Mouse (Mus musculus) embryonic facial prominence, embryonic 10.5 days (tissue): Measurements from ENCODE around the gene Npm1. TPM values are rescaled to one million over a fixed set of nuclear protein-coding genes. Genes with fewer than 3 reads are reported as not detected.

Experiments
- DNase-seq: peaks from one replicate; pipeline ENCODE4 v3.0.0-alpha.2; 2017; ENCODE audit warnings: low spot score
- H3K27ac ChIP-seq: fragments of 300-500 bp; sonication (generic); replicated peaks from 2 replicates; pipeline ENCODE4 v1.5.1; 2016; ENCODE audit warnings: mild to moderate bottlenecking
- H3K27me3 ChIP-seq: fragments of 300-500 bp; sonication (generic); replicated peaks from 2 replicates; pipeline ENCODE4 v1.6.1; 2016; ENCODE audit warnings: low read depth, mild to moderate bottlenecking; ENCODE audit not compliant: poor library complexity, severe bottlenecking
- H3K36me3 ChIP-seq: fragments of 300-500 bp; sonication (generic); replicated peaks from 2 replicates; pipeline ENCODE4 v1.6.1; 2016; ENCODE audit warnings: mild to moderate bottlenecking, moderate library complexity
- H3K4me1 ChIP-seq: fragments of 300-500 bp; sonication (generic); 2 replicates; pipeline ENCODE4 v1.6.1; 2016
- H3K4me3 ChIP-seq: fragments of 300-500 bp; sonication (generic); 2 replicates; pipeline ENCODE4 v1.5.1; 2016; ENCODE audit warnings: mild to moderate bottlenecking, moderate library complexity
- H3K9me3 ChIP-seq: fragments of 300-500 bp; sonication (generic); 2 replicates; pipeline ENCODE4 v1.6.1; 2016; ENCODE audit warnings: mild to moderate bottlenecking
- WGBS: fragments of 180-500 bp; shearing (Covaris S2); methylation state at CpG from one replicate; pipeline ENCODE4 v1.1.7; 2016; 5-methylcytosine and 5-hydroxymethylcytosine counted together
- polyA plus RNA-seq: library from polyadenylated mRNA; unstranded; fragments of >200 nt; fragmentation: Nextera tagmentation; extraction: Ambion mirVana; gene quantifications from 2 replicates; pipeline ENCODE4 v1.2.1, GENCODE M21; 2016

Gene Npm1
- polyA plus RNA-seq, 1 experiment from 2014 or later: 1,604 TPM

- no peak overlapping the region; the same call in 1 of the 2 replicates for H3K4me3 ChIP-seq
- DNase-seq: peak; percentile 53
- no peaks in the 10 kb centered on the region for H3K36me3 ChIP-seq
- WGBS: 13% methylated on average over 22 of the region's 22 CpGs
- H3K27me3 ChIP-seq: peaks cover 100% of the 10 kb centered on the region
- no peak overlapping the region for H3K27ac ChIP-seq
- peaks cover 7% of the 10 kb centered on the region for H3K9me3 ChIP-seq
- peaks cover 57% of the 10 kb centered on the region for H3K4me1 ChIP-seq
Observed at GRCm38 (mm10) chr11:33198351-33199116, 35.5 kb upstream of the Npm1 start.

GRCm38 (mm10) chr11:33197673-33198072, 34.7 kb upstream of the Npm1 start:
- peaks cover 7% of the 10 kb centered on the region for H3K9me3 ChIP-seq
- WGBS: 9% methylated on average over 15 of the region's 15 CpGs

GRCm38 (mm10) chr11:33197133-33197514, 34.1 kb upstream of the Npm1 start:
- Histone ChIP-seq H3K36me3 (no peaks in the 10 kb centered on the region), H3K4me3 (no peak overlapping the region), H3K27ac (no peak overlapping the region), H3K4me1 (peaks cover 46% of the 10 kb centered on the region), H3K9me3 (peaks cover 7% of the 10 kb centered on the region), H3K27me3 (peaks cover 100% of the 10 kb centered on the region)
- peak; percentile 28 for DNase-seq
- WGBS: 19% methylated on average over 13 of the region's 13 CpGs

More at GRCm38 (mm10) chr11:33197673-33198072, 34.7 kb upstream of the Npm1 start:
- DNase-seq: peak; percentile 43
- Histone ChIP-seq H3K4me1 (peaks cover 52% of the 10 kb centered on the region), H3K4me3 (no peak overlapping the region), H3K27me3 (peaks cover 100% of the 10 kb centered on the region), H3K36me3 (no peaks in the 10 kb centered on the region), H3K27ac (no peak overlapping the region)

GRCm38 (mm10) chr11:33196447-33197132, 33.6 kb upstream of the Npm1 start:
- H3K9me3 ChIP-seq: peaks cover 7% of the 10 kb centered on the region
- peak; percentile 53 for DNase-seq
- peak overlapping the region; percentile 2; the same call in 1 of the 2 replicates for H3K4me3 ChIP-seq
- H3K27me3 ChIP-seq: peaks cover 100% of the 10 kb centered on the region
- no peak overlapping the region for H3K27ac ChIP-seq
- 4% methylated on average over 24 of the region's 24 CpGs for WGBS
- no peaks in the 10 kb centered on the region for H3K36me3 ChIP-seq
- peaks cover 44% of the 10 kb centered on the region for H3K4me1 ChIP-seq

- peaks cover 100% of the 10 kb centered on the region for H3K27me3 ChIP-seq
- H3K4me3 ChIP-seq: peak overlapping the region; percentile 2; the same call in 1 of the 2 replicates
- peak; percentile 42 for DNase-seq
- peaks cover 7% of the 10 kb centered on the region for H3K9me3 ChIP-seq
- 3% methylated on average over 25 of the region's 25 CpGs for WGBS
- no peaks in the 10 kb centered on the region for H3K36me3 ChIP-seq
- H3K27ac ChIP-seq: no peak overlapping the region
- H3K4me1 ChIP-seq: peaks cover 36% of the 10 kb centered on the region
Observed at GRCm38 (mm10) chr11:33195531-33196446, 32.8 kb upstream of the Npm1 start.

- Histone ChIP-seq H3K27ac (no peak overlapping the region), H3K4me3 (no peak overlapping the region)
- DNase-seq: no peak
Observed at GRCm38 (mm10) chr11:33195061-33195460, 32.1 kb upstream of the Npm1 start.

GRCm38 (mm10) chr11:33193695-33194094, 30.7 kb upstream of the Npm1 start:
- Histone ChIP-seq H3K27ac (no peak overlapping the region), H3K36me3 (no peaks in the 10 kb centered on the region), H3K9me3 (peaks cover 7% of the 10 kb centered on the region), H3K4me1 (peaks cover 21% of the 10 kb centered on the region), H3K27me3 (peaks cover 94% of the 10 kb centered on the region), H3K4me3 (peak overlapping the region; percentile 37; the same call in 1 of the 2 replicates)
- under 1% methylated on average over 12 of the region's 12 CpGs for WGBS
- peak; percentile 54 for DNase-seq

More at GRCm38 (mm10) chr11:33195061-33195460, 32.1 kb upstream of the Npm1 start:
- Histone ChIP-seq H3K36me3 (no peaks in the 10 kb centered on the region), H3K9me3 (peaks cover 7% of the 10 kb centered on the region), H3K27me3 (peaks cover 100% of the 10 kb centered on the region), H3K4me1 (peaks cover 29% of the 10 kb centered on the region)
- 9% methylated on average over 7 of the region's 7 CpGs for WGBS

- WGBS: 74% methylated on average over 3 of the region's 3 CpGs
- no peak overlapping the region for H3K27ac ChIP-seq
- H3K4me1 ChIP-seq: peaks cover 12% of the 10 kb centered on the region
- no peaks in the 10 kb centered on the region for H3K36me3 ChIP-seq
- no peaks in the 10 kb centered on the region for H3K9me3 ChIP-seq
- DNase-seq: no peak
- H3K27me3 ChIP-seq: peaks cover 60% of the 10 kb centered on the region
- H3K4me3 ChIP-seq: no peak overlapping the region
Observed at GRCm38 (mm10) chr11:33181804-33182203, 18.8 kb upstream of the Npm1 start.

- Histone ChIP-seq H3K27ac (no peak overlapping the region; the same call in 1 of the 2 replicates), H3K4me3 (peak overlapping the region; percentile 46), H3K36me3 (no peaks in the 10 kb centered on the region), H3K4me1 (peaks cover 12% of the 10 kb centered on the region), H3K9me3 (no peaks in the 10 kb centered on the region), H3K27me3 (peaks cover 71% of the 10 kb centered on the region)
- DNase-seq: peak; percentile 61
- 1% methylated on average over 18 of the region's 18 CpGs for WGBS
Observed at GRCm38 (mm10) chr11:33180701-33181116, 17.7 kb upstream of the Npm1 start.

- WGBS: 21% methylated on average over 1 of the region's 1 CpGs
- H3K4me1 ChIP-seq: peaks cover 12% of the 10 kb centered on the region
- H3K4me3 ChIP-seq: no peak overlapping the region
- peaks cover 75% of the 10 kb centered on the region for H3K27me3 ChIP-seq
- H3K9me3 ChIP-seq: no peaks in the 10 kb centered on the region
- H3K36me3 ChIP-seq: no peaks in the 10 kb centered on the region
- H3K27ac ChIP-seq: no peak overlapping the region
- no peak for DNase-seq
Observed at GRCm38 (mm10) chr11:33179802-33180201, 16.8 kb upstream of the Npm1 start.

- peaks cover 68% of the 10 kb centered on the region for H3K27me3 ChIP-seq
- 31% methylated on average over 20 of the region's 20 CpGs for WGBS
Observed at GRCm38 (mm10) chr11:33176525-33177245, 13.7 kb upstream of the Npm1 start.

More at GRCm38 (mm10) chr11:33176525-33177245, 13.7 kb upstream of the Npm1 start:
- peak; percentile 66 for DNase-seq
- H3K36me3 ChIP-seq: no peaks in the 10 kb centered on the region
- H3K4me1 ChIP-seq: peaks cover 12% of the 10 kb centered on the region
- no peak overlapping the region for H3K4me3 ChIP-seq
- H3K9me3 ChIP-seq: no peaks in the 10 kb centered on the region
- no peak overlapping the region for H3K27ac ChIP-seq
